Mouse (Mus musculus) cerebellum, postnatal 10 days (tissue): ENCODE data around the gene Gucy1a1.
A peak's percentile ranks its signal among the peaks of the same experiment; 100 is the strongest.
"Not testable (repeated sequence)": the region's sequence is repeated elsewhere in the genome, so short reads cannot be mapped to it uniquely, and the experiment has no call there.

Experiments
- DNase-seq, 2 experiments: peaks; one replicate each; pipeline ENCODE4 v3.0.0; 2021; ENCODE audit warnings: mixed read lengths in 2 of 2

Gucy1a1 gene

DNA sequence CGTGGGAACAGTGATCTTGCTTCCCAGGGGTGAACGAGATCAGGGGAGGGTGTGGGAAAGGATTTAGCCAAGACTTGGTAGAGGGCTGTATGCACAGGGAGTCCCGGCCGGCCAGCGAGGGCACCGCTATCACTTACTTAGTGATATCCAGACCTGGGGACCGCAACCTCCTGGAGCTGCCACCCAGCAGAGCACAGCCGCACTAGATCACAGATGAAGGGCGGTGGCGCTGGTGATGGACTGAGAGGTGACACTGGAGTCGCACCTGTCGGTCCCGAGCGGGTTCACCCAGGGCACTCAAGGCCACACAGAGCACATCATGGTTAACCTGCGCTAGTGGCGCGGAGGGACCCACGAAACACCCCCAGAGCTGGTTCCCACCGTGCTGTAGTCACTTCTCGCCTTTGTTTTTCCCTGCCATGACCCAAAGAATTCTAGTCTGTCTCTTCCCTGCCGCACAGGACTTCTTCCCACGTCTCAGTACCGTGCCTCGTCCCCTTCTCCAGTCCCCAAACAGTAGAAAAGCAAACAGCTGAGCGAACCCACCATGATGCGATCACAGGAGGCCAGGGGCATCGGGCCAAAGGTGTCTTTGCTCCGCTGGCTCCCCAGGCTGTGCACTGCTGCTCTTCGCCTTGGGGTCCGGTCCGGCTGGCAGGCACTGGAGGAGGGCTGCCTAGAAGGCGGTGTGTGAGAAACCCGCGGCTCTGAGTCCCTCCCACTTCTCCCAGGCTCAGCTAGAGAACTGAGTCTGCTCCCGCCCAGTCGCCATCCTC lies at the start of gene Gucy1a1:
Gene Gucy1a1 (minus strand): TSS at position 664 of the 776 bp plus-strand sequence.
- peak; percentile 60 to 68 for DNase-seq

DNA sequence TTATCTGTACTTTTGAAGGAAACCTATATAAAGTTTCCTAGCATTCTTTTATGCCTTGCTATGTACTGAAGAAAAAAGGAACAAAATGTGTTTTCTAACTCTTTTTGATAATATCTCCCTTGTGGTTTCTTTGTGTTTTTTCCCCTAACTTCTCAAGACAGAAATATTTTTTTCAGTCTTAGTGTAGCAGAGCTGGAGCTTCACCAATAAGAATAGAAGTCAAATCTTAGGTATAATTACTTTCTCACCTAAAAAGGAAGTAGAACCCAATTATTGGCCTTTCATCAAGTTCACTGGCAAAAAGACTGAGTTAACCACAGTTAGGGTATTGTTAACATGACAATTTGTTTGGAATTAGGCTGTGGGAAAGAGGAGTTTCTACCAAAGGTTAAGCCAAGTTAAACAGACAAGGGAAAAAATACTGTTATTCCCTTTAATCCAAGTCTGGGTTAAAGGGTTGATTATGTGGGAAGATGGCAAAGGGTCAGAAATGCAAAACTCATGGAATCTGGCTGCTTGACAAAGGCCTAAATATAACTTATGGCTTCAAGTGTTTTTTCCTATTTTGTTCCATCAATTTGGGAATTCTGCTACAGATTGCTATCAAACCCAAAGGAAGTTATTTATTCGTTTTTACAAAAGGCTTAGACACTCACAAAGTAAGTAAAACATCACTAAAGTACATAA lies 46.1 kb upstream of the Gucy1a1 start:
- no peak for DNase-seq

DNA sequence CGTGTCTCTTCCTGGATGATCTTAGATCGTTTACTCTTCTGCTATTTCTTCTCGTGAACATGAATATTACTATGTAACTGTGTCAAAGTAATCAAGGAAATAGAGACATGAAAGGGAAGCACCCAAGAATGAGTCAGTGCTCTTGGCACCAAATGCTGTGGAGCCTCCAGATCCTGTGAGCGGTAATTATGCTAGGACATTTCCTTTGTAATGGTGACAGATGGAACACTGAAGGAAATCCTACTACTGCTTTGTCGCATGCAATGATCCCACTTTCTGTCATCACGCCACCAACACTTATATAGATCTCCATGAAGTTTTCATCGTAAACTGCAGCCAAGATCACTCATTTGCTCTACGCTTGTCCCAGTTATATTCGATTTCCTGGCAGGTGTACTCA lies 40.0 kb upstream of the Gucy1a1 start:
- DNase-seq: peak; percentile 51 to 59

DNA sequence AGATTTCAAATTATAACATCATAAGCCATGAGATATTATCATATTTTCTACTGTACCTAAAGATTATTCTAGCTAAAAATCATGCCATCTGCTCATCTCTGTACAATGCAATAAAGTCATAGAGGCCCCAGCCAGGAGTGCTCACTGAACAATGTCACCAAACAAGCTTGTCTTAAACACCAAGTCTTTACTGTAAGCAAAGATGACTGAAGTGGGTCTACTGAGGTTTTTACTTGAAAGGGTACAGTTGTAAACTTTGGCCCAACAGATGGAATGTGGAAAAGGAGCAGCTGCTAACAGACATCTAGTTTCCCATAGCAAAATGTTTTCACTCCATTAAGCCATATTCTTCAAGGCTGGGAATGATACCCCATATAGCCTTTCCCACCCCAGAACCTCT lies 35.9 kb upstream of the Gucy1a1 start:
- DNase-seq: no peak

GRCm38 (mm10) chr3:82180253-82180652 lies 34.7 kb upstream of the Gucy1a1 start:
- no peak for DNase-seq

DNA sequence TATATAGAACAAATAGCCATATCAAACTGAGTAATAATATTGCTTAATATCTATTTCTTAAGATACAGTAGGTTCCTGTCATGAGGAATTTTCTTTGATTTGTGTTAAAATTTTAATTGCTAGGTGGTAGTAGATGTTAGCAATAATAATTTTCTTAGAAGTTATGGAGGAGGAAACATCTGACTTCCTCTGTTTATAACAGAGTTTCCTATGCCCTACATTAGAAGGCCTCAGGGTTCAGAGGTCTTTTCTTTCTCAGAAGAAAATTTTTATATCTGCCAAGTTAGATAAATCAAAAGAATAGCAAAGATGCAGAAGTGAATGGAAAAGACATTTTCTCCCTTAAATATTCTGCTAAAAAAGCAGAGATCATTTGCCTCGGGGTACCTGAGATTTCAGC lies 29.9 kb upstream of the Gucy1a1 start:
- DNase-seq: no peak

GRCm38 (mm10) chr3:82167064-82167463 lies 21.5 kb upstream of the Gucy1a1 start:
- no peak for DNase-seq

DNA sequence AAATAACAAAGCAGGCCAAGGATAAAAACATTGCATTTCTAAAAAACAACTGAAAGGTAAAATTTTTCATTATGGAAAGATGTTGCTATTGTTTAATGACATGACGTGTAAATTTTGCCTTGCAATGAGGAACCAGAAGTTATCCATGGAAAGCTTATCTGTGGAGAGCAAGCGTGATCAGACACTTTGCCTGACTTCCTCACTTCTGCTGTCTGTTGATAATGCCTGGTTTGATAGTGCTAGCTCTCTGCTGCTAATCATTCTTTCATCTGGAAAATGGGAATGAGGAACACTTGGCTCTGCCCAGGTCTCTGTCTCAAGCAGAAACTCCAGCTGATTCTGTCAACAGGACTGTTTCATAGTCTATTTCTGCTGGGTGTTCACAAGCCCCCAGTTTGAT lies 20.3 kb upstream of the Gucy1a1 start:
- no peak for DNase-seq

DNA sequence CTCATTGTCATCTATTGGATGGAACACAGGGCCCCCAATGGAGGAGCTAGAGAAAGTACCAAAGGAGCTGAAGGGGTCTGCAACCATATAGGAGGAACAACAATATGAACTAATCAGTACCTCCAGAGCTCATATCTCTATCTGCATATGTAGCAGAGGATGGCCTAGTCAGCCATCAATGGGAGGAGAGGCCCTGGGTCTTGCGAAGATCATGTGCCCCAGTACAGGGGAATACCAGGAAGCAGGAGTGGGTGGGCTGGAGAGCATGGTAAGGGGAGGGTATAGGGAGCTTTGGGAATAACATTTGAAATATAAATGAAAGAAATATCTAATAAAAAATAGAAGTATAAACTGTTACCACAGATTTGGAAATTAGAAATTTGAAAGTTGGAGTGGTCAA lies 17.4 kb upstream of the Gucy1a1 start:
- DNase-seq: not testable (repeated sequence)

GRCm38 (mm10) chr3:82145978-82146377 lies 389 bp upstream of the Gucy1a1 start:
- DNase-seq: no peak

- DNase-seq: no peak
These were observed 864 bp downstream of the Gucy1a1 start for GRCm38 (mm10) chr3:82144725-82145125.

- DNase-seq: no peak
These were observed 4.8 kb downstream of the Gucy1a1 start for GRCm38 (mm10) chr3:82140781-82141180.

GRCm38 (mm10) chr3:82138002-82138667 lies 7.5 kb downstream of the Gucy1a1 start:
- DNase-seq: no peak

- DNase-seq: no peak
These were observed 10.1 kb downstream of the Gucy1a1 start for GRCm38 (mm10) chr3:82135483-82135882.

GRCm38 (mm10) chr3:82129258-82129657 lies 16.3 kb downstream of the Gucy1a1 start:
- no peak for DNase-seq

DNA sequence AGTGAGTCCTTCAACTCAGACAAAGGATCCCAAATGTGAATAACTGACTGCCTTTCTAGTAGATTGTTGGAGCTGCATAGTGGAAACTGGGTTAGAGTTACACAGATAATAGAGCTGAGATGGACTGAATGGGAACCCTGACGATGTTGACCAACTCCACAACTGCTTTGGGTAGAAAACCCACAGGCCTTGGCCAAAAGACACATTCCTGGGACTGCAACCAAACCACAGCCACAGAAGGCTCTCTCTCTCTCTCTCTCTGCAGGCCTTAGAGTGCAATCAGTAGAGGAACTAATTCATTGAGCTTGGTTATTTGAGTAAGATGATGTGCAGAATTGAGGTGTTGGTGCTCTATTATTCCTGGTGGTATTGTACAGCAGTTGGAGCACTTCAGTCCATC lies 21.0 kb downstream of the Gucy1a1 start:
- DNase-seq: no peak

- no peak for DNase-seq
These were observed 26.7 kb downstream of the Gucy1a1 start for GRCm38 (mm10) chr3:82118916-82119315.

DNA sequence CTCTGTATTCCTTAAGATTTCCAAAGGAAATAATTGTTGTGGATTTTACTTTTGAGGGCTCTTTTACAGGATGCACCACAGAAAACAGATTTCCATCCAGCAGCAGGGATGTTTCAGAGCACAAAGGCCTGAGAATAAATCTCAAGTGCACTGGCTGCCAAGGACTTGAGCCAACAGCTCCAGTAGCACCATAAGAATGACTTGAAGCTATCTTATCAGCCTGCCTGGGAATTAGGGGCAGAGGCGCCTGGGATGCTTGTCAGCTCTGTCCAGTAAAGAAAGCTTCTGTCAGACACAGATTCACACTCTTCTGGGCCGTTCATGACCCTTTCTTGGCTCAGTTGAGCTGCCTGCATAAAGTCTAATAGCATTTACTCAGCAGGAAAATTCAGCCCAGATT lies 33.1 kb downstream of the Gucy1a1 start:
- DNase-seq: no peak

DNA sequence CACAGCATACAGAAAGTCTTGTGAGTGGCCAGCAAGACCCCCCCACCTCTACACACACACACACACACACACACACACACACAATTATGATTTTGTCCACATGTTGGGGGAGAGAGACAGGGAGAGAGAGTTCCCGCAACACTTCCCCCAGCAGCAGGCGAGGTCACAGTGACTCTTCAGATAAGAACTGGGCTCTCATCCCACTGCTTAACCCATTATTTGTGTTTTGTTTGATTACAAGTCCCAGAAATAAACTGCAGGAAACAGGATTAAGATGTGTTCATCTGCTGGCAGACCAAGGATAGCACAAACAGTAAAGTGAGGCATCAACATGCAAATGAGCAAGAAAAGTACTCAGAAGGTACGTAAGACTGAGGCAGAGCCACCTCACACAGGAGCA lies 33.6 kb downstream of the Gucy1a1 start:
- no peak for DNase-seq

- DNase-seq: no peak
These were observed 36.6 kb downstream of the Gucy1a1 start for GRCm38 (mm10) chr3:82108951-82109350.

GRCm38 (mm10) chr3:82104229-82104628 lies 41.4 kb downstream of the Gucy1a1 start:
- DNase-seq: no peak

DNA sequence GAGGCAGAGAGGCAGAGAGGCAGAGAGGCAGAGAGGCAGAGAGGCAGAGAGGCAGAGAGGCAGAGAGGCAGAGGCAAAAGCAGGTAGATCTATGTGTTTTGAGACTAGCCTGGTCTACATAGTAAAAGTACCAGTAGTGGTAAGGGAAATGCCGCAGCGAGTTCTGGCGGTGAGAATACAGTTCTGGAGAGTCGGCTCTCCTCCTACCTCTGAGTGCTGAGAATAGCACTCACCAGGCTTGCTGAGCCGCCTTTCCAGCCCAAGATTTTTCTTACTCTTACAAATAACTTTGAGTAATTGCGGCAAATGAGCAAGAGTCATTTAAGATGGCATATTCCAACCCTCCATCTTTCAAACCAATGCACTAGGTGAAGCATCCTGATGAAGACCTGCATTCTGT lies 46.5 kb downstream of the Gucy1a1 start:
- DNase-seq: no peak

GRCm38 (mm10) chr3:82096801-82097200 lies 48.8 kb downstream of the Gucy1a1 start:
- no peak for DNase-seq
